Mouse (Mus musculus) E14TG2a.4 (cell line): ENCODE measurements at regions not wholly inside any gene's neighbourhood (a gene's known extent, or its start where the extent isn't known, plus 50 kb on each side); places are given as distances from the start of the nearest gene placed in this dataset.

ENCODE experiments used
- CTCF ChIP-seq: conservative IDR thresholded peaks from 2 replicates; pipeline ENCODE4 v1.5.1; 2014; ENCODE audit warnings: low read length
- NANOG ChIP-seq: IDR thresholded peaks from 2 replicates; pipeline ENCODE4 v1.6.1; 2014; ENCODE audit warnings: borderline replicate concordance, low read length, mixed read lengths
- POU5F1 ChIP-seq: IDR thresholded peaks from 2 replicates; pipeline ENCODE4 v1.6.1; 2014; ENCODE audit warnings: low read length, borderline replicate concordance

DNA sequence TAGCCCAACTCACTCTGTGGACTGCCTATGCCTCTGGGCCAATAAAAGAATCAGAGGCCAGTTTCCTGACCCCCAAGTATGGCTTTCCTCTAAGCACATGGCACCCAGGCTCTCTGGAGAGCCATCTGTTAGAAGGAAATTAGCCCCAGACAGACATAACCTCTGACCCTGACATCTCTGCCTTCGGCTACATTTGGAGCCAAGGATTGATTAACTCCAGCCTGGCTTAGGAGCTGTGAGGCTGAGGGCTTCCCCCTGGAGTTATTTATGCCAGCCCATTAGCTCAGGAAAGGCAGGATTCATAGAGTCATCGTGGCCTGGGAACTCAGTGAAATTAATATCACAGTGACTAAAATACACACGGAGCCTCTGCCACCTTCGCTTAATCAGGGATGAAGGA, 137.5 kb downstream of the Wscd1 start:
- no peak for TF ChIP-seq POU5F1
- TF ChIP-seq CTCF, result no peak
- no peak for TF ChIP-seq NANOG
